ENCODE assay signal across 8 mouse cellular contexts in genomic region chr1:139162814-139163213, GRCm38 (mm10).
DNase-seq lines count a peak whose midpoint lies in the region; ATAC-seq lines count a peak whose summit lies in the region.

No protein-coding gene starts in this region.

- DNase-seq in left cerebral cortex, postnatal 14 days (ENCODE audit: low spot score in 2 of 2) = peak; percentile 34 to 38
- no peak for DNase-seq in left cerebral cortex, postnatal 10 days (ENCODE audit: extremely low spot score in 1 of 2, low spot score in 2 of 2)
- peak; percentile 67 for DNase-seq in NIH3T3 (ENCODE audit: low read depth)
- peak; percentile 6 to 18 for DNase-seq in kidney, adult 8-10 months
- DNase-seq in lung, postnatal 36 days = peak; percentile 64
- DNase-seq in gastrocnemius, postnatal 4 days (ENCODE audit: low spot score in 2 of 2) = no peak

- intact Hi-C loops in left cerebral cortex, postnatal 14 days (cut with DNase I) = no loop called here
- intact Hi-C loops in left cerebral cortex, postnatal 10 days (cut with DNase I) = no loop called here

- ATAC-seq in common myeloid progenitor, adult 5-6 weeks (replicated peaks; ENCODE audit: low read depth, poor library complexity, severe bottlenecking) = peak; percentile 92
- no peak; the same call in 1 of the 2 replicates for ATAC-seq in erythroid progenitor cell, adult 5-6 weeks (replicated peaks; ENCODE audit: low FRiP score, poor library complexity, severe bottlenecking)

Comparison
In these comparisons a context has a peak if more than half of its experiments do, and no peak if none do; other contexts are left out.
1. DNase-seq: peak in left cerebral cortex, postnatal 14 days (2 of 2), NIH3T3 (single experiment), kidney, adult 8-10 months (2 of 2) and lung, postnatal 36 days (single experiment); none in left cerebral cortex, postnatal 10 days (0 of 2) and gastrocnemius, postnatal 4 days (0 of 2).